Mouse (Mus musculus): Measurements from ENCODE around the gene Sec14l3. TPM values are rescaled to one million over a fixed set of nuclear protein-coding genes. Genes with fewer than 3 reads are reported as not detected.

The Sec14l3 gene
- polyA plus RNA-seq, 3 experiments from 2014 or later = not detected

- no peak for ATAC-seq
Measured at GRCm38 (mm10) chr11:4060866-4061575, 3.6 kb upstream of the Sec14l3 start.

DNA sequence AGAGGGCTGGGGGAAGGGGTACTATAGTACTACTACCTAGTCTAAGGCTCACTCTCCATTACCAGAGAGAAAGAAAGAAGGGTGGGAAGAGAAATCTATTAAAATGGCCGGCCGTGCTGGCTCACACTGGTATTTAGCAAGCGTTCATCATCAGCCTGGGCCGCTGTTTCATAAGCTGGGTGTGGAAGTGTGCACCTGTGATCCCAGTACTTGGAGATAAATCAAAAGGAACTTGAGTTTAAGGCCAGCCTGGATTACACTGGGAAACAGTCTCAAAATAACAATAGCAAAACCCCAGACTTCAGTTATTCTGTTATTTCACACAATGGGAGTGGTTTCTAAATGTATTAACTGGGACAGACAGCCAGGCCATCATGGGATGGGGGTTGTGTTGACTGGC is 2.1 kb upstream of the Sec14l3 start:
- no peak for ATAC-seq

GRCm38 (mm10) chr11:4062981-4063380 is 1.7 kb upstream of the Sec14l3 start:
- no peak for ATAC-seq

DNA sequence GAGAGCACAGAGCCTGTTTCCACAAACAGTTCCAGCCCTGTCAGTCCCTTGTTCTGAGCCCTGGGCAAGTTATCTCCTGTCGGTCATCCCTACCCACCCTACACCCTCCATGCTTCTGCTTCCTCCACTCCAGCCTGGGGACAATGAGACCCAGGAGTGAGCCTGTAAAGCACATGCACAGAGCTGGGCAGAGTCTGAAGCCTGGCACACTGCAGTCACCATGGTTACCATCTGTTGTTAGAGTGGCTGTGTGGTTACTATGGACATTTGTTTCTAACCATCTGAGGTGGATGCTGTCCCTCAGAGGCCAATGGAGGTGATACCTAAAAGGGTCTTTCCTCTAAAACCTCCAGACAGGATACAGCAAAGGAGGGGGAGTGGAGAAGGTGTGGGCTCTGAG is 5.0 kb downstream of the Sec14l3 start:
- no peak for ATAC-seq

DNA sequence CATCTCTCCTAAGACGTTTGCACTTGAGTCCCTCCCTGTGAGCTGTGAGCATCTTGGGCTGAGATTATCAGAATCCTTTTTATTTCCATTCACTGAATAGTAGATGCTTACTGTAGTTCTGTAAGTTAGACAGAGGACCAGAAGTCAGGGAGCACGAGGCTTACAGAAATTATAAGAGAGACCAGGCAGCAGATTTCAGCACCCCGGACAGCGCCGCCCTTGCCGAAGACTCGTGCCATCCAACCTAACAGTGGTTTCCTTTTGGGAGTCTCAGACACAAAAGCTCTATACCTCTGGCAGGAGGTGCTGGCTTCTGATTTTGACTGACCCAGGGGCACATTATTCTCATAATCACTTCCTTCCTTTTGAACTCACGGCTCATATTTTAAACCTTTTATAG is 12.0 kb downstream of the Sec14l3 start:
- ATAC-seq = no peak

DNA sequence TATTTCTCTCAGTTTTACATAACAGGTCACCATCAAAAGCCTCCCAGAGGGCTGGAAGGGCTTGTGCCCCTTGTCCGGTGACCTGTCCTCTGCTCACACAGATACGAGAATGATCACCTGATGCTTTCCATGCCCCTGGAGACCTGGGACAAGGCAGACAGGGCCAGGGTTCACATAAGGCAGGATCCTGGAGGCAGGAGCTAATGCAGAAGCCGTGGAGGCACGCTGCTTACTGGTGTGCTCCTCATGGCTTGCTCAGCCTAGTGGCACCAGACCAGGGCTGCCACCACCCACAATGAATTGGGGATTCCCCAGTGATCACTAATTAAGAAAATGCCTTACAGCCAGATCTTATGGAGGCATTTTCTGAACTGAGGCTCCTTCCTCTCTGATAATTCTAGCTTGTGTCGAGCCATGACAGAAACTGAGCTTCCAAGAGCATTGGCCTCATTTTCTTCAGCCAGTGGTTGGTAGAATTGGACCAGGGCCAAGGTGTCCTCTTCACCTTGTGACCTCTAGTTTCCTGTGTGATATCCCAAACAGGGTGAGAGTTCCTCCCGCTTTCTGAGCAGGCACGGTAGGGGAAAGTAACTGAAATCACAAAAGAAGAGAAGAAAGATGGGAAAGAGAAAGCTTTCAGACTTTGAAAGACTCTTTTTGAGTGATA is 13.8 kb downstream of the Sec14l3 start:
- ATAC-seq = no peak

GRCm38 (mm10) chr11:4080219-4080618 is 15.6 kb downstream of the Sec14l3 start:
- no peak for ATAC-seq

DNA sequence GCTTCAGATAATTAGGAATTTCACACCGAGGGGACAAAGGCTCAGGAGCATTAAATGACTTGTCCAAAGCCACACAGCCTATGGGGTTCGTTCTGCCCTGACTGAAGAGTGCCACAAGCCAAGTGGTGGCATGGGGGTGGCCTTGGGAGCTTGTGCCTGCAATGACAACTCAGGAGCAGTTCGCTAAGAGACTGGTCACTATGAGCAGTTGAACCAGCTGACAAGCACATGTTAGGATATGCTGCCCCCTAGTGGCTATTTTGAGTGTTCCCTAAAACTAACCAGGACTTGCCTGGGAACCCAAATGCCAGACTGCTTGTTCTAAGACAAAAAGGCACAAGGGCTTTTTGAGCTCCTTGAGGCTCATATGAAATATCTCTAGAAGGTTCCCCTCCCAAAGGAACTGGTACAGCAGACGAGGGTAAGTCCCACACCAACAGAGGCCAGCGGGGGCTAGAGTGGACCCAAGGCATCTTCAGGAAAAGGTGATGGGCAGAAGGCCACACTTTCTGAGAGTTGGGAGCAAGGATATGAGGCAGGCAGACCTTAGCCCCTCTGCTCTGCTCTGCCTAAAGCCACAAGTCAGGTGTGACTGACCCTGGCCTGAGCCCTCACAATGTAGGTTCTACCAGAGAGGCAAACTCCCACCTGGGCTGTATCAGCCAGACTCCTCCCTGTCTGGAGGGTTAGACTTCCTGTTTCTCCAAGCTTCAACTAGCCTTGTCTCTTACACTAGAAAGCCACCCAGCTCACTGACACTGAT is 18.9 kb downstream of the Sec14l3 start:
- no peak for ATAC-seq

DNA sequence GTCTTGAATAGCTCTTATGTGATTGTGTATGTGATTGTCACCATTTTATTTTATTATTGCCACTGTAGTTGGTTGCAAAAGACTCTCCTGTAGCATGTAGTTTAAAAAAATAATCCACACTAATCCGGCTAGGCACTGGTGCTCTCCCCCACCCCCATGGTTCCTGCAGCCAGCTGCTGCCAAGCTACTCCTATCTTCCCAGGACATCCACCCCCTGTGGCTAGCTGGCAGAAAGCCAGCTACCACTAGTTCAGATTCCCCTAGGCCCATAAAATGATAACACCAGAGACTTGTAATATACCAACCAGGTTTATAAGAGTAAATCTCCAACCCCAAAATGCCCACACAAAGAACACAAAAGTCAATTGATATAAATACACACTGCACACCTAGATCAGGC is 21.6 kb downstream of the Sec14l3 start:
- no peak for ATAC-seq

DNA sequence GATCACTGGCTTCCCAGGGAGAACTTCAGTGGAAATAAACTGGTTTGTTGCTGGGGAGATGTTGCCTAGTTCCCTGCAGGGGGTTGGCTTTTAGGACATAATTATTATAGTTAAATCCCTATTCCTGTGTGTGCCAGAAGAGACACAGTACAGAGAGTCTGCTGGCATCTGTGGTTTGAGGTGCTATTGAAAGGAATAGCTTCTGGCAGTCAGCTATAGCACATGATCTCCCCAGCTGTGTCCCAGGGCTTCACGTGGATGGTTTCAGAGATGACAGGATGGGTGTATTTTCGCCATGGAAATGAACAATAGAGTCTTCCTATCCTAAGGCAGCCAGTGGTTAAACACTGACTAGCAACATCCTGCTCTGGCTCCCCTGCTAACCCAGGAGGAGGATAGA is 22.6 kb downstream of the Sec14l3 start:
- ATAC-seq = no peak

DNA sequence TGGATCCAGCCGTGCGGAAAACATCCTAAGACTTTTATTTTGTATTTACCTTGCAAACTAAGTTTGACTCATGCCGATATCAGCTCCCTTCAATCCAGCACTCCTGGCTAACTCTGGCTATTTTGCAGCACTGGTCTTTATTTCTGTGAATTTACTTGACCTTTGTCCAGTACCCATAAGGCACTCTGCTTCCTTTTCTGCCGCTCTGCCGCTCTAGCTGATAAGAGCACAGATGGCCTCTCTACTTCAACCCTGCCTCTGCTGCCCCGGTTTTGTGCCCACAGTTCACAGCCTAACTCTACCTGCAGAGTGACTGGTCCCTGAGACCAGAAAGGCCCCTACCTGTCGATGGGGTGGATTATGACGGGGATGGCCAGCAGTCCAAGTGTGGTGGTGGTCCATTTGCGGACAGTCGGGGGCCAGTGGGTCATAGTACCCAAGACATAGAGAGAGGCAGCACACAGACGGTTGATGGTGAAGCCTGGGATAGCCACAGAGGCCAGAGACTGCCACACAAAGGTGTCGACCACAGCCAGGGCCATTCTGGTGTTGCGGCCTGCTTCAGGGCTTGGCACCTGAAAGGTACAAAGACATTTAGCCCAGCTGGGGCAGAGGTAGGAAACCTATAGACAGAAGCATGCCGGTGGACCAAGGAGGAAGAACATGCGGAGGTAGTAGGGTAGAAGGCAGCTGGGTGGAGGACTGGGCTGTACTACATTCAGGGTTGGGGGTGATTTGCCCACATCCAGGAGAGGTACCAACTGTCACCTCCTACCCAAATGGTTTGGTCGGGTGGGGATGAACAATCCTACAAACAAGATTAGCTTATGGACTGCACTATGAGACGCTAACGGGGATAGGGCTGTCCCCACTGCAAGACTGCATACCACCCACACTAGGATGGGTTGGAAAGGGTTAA is 29.1 kb downstream of the Sec14l3 start:
- no peak for ATAC-seq

- ATAC-seq = peak; percentile 39
Measured at GRCm38 (mm10) chr11:4094378-4095170, 29.9 kb downstream of the Sec14l3 start.

GRCm38 (mm10) chr11:4095171-4096053 is 30.8 kb downstream of the Sec14l3 start, which contains the start of gene Mtfp1:
Gene Mtfp1, minus strand, starts transcription at chr11:4095445.
- ATAC-seq = peak; percentile 31

DNA sequence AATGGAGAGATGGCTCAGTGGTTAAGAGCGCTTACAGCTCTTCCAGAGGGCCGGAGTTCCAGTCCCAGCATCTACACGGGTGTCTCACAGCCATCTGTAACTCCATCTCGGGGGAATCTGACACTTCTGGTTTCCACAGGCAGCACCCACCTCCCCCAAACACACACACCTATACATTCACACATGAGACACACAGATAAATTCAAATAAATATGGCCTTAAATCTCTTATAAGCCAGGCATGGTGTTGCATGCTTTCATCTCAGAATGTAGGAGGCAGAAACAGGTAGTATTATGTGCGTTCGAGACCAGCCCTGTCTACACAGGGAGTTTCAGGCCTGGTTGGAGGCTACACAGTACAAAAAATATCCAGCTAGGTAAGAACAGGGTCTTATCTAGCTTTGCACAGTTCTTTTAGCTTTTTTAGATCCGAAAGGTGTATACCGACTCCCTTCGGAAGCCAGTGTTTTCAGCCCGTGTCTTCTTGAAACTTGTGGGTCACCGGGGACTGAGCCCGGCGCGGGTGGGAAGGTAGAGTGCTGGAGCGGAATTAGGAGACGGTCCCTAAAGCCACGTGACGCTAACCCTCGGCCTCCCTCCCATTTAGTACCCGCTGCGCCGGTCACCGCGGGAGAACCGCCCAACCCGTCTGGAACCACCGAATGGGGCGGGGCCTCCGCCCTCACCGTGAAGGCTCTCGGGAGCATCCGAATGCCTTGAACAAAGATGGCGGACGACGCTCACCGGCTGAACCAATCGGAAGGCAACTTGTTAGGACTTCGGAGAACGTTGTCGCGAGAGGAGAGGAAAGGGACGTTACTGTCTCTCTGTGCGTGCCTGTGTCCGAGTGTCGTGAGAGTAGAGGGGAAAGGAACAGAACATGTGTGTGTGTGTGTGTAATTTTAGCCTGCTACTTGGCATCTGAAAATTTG is 31.7 kb downstream of the Sec14l3 start:
- ATAC-seq = peak; percentile 90

DNA sequence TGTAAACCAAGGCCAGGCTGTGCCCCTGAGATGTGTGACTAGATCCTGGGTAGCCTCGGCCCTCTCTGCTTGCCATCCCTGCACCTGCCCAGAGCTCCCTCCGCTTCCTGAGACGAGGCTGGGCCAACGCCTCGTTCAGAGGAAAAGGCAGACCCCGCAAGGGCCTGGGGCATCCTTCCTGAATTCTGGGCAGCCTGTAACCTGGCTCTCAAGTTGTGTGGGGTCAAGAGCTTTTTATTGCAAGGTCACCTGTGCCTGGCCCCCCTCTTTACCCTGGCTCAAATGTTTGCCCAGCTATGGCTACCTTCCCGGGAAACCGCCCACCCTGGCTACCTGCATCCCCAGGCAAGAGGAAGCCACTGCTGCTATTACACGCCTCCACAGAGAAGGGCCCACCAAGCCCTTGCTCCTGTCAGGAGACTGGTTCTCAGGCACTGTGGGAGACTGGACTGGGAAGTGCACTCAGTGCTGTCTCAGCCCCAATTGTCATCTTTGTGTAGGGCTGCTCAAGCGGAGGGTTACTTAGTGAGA is 32.5 kb downstream of the Sec14l3 start:
- ATAC-seq = no peak

DNA sequence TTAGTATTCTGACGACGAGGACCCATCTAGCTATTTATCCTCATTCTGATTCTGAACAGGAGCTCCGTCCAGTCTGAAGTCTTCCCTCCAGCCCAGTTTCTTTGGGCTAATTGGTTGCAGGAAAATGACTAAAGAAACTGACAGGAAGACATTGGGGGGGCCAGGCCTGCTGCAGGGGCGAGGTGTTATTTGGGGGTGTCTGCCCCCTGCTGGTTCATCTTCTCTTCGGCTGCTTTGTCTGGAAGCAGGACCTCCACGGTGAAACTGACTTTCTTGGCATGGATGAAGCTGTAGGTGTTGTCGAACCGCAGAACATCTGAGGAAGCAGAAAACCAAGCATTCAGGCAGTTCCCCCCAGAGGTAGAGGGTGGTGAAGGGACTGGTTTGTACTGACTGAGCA is 33.5 kb downstream of the Sec14l3 start:
- no peak for ATAC-seq

DNA sequence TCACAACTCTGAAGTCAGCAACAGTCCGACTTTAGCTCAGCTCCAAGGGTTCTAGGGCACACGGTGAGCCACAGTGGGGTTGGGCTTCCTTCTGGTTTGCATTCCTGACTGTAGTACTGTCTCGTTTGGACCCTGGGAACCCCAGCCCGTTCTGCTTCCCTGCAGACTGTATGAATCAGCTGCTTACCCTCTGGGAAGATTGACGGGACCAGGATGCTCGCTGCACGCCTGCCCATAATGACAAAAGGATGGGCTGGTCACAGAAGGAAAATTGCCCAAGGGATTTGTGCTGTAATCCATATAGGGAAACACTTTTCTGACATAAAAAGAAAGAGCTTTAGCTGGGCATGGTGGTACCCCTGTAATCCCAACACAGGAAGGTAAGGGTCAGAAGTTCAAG is 34.2 kb downstream of the Sec14l3 start:
- no peak for ATAC-seq

DNA sequence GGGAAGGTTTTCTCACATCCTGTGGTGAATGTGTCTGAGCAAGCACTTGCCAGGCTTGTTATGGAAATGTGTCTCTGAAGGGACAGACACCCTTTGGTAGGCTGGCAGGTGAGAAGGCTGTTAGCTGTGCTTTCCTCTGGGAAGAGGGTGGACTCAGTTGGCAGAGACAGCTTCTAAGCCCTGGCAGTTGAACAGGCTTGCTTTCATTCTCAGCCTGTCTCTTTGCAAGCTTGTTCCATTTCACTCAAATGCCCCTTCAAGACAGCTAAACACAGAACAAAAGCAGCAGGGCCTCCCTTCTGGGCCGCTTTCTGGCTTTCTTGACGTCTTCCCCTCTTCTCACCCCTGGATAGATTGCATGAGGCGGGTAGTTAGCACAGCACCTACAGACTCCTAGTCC is 34.8 kb downstream of the Sec14l3 start:
- ATAC-seq = no peak

DNA sequence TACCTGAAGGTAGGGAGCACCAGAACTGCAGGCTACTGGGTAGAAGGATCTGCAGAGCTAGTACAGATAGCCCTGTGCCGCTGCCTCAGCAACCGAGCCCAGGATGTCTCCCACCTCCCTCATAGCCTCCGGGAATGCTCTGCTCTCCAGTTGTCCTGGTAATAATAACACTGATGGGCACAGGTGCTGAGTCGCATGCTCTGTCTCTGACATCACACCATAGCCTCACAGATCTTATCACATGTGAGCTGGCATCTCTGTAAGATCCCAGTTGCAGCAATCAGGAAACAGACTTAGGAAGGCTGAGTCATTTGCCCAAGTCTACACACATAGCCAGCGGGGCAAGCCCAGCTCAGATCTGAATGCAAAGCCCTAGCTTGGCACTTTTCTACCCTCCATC is 37.2 kb downstream of the Sec14l3 start:
- no peak for ATAC-seq

All from inflammation-experienced regulatory T-cells, adult 6 months (primary cell).